Mouse (Mus musculus): ENCODE data around the gene Tmem110. TPM values are rescaled to one million over a fixed set of nuclear protein-coding genes. Genes with fewer than 3 reads are reported as not detected.

Tmem110 gene
- 8.1 and 9.1 TPM in 2 replicates for polyA plus RNA-seq (2012; rRNA removed)

DNA sequence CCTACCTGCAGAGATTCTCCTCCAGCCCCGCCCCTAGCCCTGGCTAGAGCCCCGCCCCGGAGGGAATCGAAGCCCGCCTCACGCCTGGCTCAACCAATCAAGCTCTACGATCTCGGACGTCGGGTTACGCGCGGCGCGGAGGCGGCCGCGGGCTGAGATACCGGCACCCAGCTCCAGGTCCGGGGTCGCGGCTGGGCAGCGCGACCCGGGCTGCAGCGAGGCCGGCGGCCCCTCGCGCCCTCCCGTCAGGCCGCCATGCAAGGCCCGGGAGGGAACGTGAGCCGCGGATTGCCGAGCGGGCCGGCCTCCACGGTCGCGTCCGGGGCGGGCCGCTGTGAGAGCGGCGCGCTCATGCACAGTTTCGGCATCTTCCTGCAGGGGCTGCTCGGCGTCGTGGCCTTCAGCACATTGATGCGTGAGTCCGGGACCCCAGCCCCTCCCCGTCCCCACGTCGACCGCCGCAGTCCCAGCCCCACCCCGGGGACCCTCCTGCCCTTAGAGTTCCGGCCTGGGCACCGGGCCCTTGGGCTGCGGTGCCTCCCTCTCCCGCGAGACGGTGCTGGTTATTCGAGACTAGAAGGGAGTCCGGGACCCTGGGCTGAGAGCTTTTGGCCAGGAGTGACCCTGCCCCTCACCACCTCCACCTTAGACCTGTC, at the start of gene Tmem110:
Gene Tmem110 (plus strand): TSS at position 115 of the 656 bp plus-strand sequence.
- DNase-seq (ENCODE audit: low read depth, low spot score), result peak; percentile 67

DNA sequence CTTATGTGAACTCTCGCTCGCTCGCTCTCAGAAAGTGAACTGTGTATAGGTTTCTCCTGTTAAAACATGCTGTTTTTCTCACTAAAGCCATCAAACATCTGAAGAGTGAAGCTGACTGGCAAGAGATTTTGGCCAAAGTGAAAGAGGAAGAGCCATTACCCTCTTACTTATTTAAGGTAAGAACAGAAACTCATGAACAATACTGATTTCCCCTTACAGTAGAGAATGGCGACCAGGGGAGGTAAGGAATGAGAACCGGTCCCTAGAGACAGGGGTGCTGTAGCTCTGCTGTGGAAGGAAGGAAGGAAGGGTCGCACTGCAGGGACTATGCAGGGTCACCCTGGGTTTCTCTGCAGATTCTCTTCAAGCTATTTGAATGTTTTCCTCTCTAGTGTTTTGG, 40.8 kb upstream of the Tmem110 start:
- 88% methylated on average over 6 of the region's 6 CpGs for WGBS
- no peak for DNase-seq (ENCODE audit: low read depth, low spot score)

More for the DNA sequence above, at the start of gene Tmem110:
- WGBS, result under 1% methylated on average over 67 of the region's 68 CpGs

DNA sequence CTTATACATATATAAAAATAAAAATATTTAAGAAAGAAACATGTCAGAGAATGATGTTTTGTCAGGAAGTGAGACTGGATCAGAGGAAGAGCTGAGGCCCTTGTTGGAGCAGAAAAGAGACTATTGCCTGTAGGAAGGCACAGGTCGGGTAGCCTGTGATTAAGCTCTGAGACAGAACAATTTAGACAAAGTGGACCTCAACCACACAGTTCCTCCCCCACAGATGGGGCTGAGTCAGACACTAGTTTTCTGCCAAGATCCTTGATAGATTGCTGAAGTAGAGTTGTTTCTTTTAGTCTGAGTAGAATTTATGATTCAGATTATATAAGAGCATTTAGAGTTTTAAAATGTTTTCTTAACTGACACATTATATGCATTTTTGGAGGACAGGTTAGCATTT, 35.9 kb upstream of the Tmem110 start:
- 46% methylated on average over 1 of the region's 1 CpGs for WGBS
- no peak for DNase-seq (ENCODE audit: low read depth, low spot score)

DNA sequence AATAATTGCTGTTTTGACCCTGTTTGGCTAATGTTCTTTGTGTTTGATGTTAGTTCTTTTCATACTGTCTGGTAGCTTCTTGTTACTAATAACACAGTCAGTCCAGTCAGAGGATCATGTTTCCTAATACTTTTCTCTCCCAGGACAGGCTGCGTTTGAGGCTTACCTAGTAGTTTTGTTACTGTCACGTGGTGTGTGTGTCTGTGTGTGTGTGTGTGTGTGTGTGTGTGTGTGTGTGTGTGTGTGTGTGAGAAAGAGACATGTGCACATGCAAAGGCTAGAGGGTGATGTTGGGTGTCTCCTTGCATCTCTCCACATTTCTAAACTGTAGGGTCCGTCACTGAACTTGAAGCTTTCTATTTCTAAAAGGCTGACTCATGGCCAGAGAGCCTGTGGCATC, 32.5 kb upstream of the Tmem110 start:
- no peak for DNase-seq (ENCODE audit: low read depth, low spot score)
- 88% methylated on average over 3 of the region's 3 CpGs for WGBS

DNA sequence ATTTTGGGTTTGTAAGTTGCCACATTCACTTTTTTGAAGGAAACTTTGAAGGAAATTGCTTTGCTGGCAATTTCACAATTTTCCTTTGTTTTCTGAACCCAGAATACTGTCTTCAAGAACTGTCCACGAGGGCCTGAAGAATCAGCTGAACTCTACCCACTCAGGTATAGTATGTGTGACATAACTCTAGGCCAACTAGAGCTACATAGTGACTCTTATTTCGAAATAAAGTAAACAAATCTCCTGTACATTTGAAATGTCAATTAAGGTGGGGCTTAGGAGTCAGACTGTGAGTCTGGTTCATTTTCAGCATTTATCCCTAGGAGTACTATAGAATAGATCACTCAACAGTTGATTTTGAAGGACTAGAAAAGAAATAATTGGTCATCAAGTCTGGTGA, 23.6 kb upstream of the Tmem110 start:
- DNase-seq (ENCODE audit: low read depth, low spot score), result no peak
- 34% methylated on average over 2 of the region's 2 CpGs for WGBS

DNA sequence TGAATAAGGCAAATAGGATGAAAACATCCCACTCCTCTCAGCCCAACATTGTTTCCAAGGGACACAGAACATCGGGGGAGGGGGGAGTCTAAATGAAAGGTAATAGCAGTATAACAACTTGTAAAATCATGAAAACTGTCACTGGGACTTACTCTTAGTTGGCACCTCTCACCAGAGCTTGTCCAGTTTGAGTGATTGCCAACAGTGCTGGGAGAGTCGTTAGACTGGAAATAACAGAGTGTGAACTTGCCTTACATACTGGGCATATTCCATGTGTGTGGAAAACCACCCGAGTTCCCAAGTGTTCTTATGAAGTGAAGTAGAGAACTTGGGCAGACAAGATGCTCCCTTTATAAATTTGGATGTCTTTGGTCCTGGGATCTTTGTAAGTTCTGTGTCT, 4.3 kb upstream of the Tmem110 start:
- DNase-seq (ENCODE audit: low read depth, low spot score), result no peak
- WGBS, result 61% methylated on average over 3 of the region's 3 CpGs

DNA sequence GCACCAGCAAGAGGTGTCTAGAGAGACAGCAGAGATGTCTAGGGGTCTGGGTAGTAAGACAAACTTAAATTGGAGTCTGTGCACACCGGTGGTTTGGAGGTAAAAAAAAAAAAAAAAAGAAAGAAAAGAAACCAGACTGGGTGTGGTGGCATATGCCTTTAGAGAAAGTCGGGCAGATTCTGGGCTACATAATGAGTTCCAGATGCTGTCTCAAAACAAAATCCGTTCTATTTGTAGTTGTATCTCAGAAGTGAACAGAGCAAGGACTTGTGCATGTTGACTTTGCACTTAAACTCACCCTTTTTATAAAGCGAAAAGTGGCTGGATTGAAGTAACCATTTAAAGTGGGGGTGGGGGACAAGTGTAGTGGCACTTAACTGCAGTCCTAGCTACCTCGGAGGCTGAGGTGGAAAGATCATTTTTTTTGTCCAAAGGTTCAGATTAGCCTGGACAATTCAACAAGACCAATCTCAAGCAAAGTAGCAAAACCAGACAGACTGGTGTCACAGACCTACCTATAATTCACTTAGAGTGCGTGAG, 864 bp upstream of the Tmem110 start:
- 27% methylated on average over 6 of the region's 6 CpGs for WGBS

DNA sequence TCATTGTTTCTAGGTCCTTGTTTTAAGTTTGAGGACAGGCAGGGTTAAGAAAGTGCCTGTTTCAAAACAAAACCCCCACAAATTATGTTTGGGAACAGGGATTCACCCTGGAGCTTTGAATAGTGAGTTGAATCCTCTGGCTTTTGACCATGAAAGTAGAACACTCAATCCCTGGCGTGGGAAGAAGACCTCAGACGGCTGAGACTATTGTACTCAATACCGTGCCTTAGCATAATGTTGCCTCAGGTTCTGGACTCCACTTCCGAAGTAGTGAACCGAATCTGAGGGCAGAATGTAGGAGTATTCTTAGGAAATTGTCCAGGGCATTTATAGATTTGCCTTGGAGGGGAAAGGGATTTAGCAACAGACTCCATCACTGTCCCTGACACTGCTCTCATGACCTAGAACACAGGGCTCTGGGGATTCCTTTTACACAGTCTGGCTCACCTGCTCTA, 342 bp upstream of the Tmem110 start:
- DNase-seq (ENCODE audit: low read depth, low spot score), result no peak

More for the DNA sequence above, 864 bp upstream of the Tmem110 start:
- no peak for DNase-seq (ENCODE audit: low read depth, low spot score)

DNA sequence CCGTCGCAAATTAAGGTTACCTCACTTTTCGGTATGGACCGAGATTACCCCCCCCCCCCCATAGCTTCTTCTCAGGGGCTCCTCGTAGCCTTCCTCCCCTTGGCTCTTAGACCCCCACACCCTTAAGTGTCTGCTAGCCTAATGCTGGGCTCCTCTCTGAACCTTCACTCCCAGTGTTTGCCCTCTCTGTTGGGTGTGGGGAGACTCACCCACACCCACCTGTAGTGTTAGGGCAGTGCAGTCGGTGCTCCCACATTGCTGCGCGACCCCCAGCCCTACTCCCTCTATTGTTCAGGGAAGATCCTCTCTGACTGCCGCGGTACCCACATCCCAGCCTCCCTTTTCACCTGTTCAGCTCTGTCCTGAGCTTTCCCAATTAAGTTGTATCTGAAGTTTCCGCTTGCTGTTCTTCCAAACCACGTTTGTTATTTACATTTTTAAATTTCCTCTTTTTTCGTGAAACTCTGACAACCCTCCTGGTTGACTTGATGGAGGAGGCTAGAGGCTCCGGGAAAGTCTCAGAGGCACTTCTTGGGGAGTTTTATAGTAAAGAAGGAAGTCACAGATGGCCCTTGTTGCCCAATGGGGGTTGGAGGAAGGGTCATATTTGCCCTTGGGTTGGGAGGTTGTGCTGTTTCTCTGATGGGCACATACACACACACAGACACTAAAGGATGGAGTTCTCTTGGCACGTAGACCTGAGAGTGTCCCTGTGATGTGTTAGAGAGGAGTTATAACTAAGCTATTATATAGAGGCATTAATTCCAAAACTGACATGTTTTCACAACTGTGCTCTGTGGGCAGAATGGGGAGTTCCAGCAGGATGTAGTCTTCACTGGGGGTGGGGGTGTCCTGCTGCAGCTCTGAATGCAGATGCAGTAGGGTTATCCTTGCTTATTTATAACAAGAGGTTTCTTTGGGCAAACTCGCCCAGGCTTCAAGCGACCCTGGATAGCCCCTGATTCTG, 1.1 kb downstream of the Tmem110 start:
- WGBS, result 18% methylated on average over 17 of the region's 17 CpGs
- DNase-seq (ENCODE audit: low read depth, low spot score), result no peak

More for the DNA sequence above, 342 bp upstream of the Tmem110 start:
- WGBS, result 18% methylated on average over 5 of the region's 5 CpGs

DNA sequence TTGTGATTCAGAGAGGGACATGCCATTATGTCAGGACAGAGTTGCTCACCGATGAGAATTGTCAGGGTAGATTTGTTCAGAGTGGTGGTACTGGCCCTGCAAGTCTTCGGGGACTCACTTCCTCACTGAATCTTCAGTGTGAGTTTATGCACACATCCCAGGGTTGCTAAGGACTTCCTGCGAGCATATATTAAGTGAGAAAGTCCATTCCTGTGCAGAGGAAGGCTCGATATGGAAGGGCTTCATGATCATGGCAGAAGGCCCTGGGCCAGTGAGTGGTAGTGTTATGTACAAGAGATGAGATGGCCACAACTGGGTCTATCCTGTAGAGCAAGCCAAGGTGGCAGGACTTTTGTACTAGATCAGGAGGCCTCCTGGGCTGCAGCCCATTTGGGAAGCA, 2.1 kb downstream of the Tmem110 start:
- no peak for DNase-seq (ENCODE audit: low read depth, low spot score)
- 48% methylated on average over 4 of the region's 4 CpGs for WGBS

DNA sequence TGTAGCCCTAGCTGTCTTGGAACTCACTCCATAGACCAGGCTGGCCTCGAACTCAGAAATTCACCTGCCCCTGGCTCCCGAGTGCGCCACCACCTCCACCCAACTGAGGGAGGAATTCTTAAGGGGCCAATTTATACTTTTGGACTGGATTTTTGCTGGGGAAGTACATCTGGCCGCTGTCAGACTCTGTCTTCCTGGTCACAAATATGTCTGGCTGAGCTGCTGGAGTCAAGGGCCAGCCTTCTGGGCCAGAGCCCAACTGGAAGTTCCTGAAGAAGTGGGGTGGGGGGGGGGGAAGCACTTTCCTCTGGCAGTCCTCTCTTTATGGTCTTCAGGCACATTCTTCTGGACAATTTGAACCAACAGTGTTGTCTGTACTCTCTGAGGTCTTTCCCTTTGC, 2.7 kb downstream of the Tmem110 start:
- WGBS, result 48% methylated on average over 4 of the region's 4 CpGs
- no peak for DNase-seq (ENCODE audit: low read depth, low spot score)

DNA sequence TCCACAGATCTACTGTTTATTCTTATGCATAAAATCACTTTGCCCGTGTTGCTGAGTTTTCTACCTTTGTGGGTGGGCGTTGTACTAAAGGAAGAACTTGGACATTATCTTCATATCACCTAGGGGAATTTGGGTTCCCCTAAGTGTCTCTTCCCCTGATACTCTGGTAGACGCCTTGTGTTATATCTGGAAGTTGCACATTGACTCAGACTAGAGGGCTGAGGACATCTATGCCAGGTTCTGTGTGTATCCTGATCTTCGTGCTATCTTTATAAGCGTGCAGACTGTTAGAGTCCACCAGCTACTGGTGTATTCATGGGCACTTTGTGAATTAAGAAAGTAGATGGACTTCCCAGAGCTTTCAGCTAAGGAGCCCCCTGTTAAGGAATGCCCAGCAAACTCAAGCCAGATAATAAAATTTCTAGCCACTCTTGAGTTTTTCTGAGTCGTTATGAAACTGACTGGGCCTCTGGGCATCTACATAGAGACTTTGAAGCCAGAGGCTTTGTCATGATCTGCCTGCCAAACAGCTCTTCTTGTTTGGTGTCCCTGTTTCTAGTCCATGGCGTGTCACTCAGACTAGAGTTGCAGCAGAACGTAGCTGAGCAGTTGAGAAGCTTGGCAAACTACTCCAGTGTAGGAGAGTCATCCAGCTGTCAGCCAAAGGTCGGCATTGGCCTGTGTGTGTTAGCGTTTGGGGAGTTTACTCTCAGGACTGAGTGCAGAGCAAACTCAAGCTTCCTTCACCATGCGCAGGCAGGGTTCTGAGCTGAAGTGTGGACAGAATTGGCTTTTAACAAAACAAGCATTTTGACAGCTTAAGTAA, 3.5 kb downstream of the Tmem110 start:
- no peak for DNase-seq (ENCODE audit: low read depth, low spot score)
- WGBS, result 36% methylated on average over 11 of the region's 11 CpGs

DNA sequence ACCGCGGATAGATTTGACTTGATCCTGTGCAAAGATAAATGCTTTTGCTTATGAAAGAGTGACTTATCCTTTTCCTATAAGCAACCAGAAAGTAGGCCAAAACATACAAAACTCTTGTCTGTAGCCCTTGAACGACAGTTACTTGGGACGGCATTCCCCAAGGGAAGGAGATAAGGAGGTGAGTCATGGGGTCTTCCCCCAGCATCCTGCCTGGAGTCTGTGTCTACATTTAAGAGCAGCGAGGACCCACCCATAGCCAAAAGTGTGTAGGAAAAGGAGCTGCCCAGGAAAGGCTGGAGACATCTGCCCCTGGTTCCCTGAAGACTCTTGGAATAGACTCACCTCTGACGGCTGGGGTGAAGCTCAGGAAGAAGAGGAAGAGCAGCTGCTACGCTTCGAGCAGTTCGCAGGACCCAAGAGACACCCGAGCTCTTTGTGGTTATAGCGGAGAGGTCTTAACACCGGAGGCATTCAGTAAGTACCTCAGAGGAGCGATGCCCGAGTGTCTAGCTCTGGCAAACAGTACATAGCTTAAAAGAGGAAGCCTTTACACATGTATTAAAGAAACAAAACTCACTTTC, 12.1 kb downstream of the Tmem110 start:
- 79% methylated on average over 14 of the region's 14 CpGs for WGBS
- no peak for DNase-seq (ENCODE audit: low read depth, low spot score)

DNA sequence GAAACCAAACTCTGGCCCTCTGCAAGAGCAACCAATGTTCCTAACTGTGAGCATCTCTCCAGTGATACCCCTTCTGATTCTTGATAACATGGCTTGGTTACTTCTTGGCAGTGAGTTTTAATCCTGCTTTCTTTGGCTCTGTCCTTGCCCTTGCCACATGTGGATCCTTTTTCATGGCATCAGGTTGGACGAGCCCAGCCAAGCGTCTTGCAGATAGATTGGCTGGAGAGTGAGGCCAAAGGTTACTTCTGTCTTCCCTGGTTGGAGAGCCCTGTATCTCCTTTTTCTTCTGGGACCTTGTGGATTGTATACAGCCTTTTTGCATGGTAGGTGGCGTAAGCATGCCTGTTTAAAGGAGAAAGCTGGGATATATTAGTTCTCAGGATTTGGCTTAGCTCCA, 18.3 kb downstream of the Tmem110 start:
- WGBS, result 88% methylated on average over 3 of the region's 3 CpGs

DNA sequence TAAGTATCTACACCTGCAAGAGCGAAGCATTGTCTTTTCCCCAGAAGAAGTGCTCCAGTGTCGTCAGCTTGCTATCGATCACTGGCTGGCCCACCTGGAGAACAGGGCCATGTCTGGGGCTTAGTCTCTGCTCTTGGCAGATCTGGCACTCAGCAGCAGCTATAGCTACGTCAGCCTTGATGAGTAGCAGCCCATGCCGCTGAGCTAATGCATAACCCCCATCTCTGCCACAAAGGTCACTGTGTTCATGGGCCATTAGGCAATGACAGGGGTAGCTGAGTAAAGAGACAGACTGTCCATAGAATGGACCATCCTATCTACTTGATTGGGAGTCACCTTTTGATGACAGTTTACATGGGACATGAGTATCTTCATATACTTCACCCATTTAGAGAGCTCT, 25.1 kb downstream of the Tmem110 start:
- no peak for DNase-seq (ENCODE audit: low read depth, low spot score)
- 94% methylated on average over 5 of the region's 5 CpGs for WGBS

More for the DNA sequence above, 18.3 kb downstream of the Tmem110 start:
- DNase-seq (ENCODE audit: low read depth, low spot score), result no peak

DNA sequence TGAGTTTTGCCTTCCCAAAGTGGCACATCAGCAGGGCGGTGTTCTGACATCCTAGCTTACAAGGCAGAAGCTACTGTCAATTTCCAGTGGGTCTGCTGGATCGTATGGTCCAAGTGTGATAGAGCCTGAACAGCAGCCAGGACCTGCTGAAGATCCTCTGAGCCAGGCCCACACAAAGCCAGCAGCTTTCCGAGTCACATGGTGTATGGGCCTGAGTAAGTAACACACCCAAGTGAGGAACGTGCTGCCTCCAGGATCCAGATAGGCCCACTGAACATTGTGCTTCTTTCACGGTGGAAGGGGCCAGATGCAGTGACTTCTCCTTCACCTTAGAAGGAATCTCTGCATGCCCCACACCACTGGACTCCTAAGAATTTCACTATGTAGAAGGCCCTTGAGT, 26.9 kb downstream of the Tmem110 start:
- no peak for DNase-seq (ENCODE audit: low read depth, low spot score)
- WGBS, result 78% methylated on average over 5 of the region's 5 CpGs

DNA sequence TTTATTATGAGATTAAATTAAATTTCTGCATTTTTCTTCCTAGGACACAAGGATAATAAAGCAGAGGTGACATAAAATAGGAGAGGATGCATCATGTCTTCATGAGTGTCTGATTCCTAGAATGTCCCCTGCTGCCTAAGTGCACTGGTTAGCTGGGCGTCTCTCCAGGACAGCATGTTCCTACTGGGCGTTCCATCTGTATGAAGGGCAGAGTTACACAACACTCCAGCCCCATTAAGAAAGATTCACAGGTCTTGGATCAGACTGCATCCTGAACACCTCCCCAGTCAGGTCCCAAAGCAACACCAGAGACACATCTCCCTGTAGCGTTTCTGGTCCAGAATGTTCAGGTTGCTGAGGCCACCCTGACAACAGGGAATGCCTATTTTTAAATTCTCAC, 29.9 kb downstream of the Tmem110 start:
- 87% methylated on average over 3 of the region's 3 CpGs for WGBS

DNA sequence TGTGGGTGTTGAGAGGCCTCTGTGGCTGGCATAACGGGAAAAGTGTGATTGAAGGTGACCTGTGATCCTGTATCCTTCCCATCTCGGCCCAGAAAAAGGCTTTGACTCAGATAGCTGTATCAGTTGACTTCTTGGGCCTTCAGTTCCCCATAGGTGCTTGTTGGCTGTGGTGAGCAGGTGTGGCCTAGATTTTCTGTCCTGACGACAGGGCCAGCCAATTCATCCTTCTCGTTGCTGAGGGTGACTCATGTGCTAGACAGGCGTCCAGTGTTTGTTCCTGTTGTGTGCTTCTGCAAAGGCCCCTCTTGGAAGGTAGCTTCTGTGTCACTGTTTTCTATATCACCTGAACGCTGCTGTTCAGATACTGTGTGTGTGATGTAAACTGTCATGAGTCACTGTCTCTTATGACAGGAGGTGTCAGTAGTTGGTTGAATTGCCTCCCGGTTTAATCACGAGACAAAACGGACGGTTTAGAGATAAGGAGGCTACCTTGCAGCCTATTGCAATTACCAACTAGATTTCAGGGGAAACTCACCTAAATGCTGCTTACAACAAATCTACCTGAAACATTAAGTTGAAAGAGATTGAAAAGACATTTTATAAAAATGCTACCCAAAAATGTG, 31.6 kb downstream of the Tmem110 start:
- WGBS, result 37% methylated on average over 10 of the region's 10 CpGs
- no peak for DNase-seq (ENCODE audit: low read depth, low spot score)

More for the DNA sequence above, 29.9 kb downstream of the Tmem110 start:
- DNase-seq (ENCODE audit: low read depth, low spot score), result no peak

DNA sequence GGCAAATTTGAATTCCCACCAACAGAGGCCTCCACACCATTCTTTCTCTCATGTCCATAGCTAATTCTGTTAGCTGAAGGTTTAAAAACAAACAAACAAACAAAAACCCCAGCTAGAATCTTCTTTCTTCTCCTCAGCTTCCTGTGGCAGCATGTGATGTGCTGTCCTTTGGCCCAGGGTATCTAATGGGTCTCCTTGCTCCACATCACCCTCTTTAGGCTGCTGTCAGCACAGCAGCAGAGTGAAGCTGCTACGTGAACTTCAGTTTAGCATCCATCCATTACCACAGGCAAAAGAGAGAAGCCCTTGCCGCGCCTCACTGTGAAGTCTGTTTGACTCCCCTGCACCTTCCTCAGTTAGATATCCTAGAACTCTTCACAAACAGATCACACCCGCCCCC, 32.6 kb downstream of the Tmem110 start:
- WGBS, result 81% methylated on average over 4 of the region's 4 CpGs
- no peak for DNase-seq (ENCODE audit: low read depth, low spot score)

Data from large intestine, adult 2 months (tissue).